Mouse (Mus musculus): ENCODE measurements around the gene Elovl4. TPM values are rescaled to one million over a fixed set of nuclear protein-coding genes. Genes with fewer than 3 reads are reported as not detected.
A peak's percentile ranks its signal among the peaks of the same experiment; 100 is the strongest.

Gene Elovl4
- polyA plus RNA-seq, 1 experiment from 2014 or later, result 49.1 TPM

DNA sequence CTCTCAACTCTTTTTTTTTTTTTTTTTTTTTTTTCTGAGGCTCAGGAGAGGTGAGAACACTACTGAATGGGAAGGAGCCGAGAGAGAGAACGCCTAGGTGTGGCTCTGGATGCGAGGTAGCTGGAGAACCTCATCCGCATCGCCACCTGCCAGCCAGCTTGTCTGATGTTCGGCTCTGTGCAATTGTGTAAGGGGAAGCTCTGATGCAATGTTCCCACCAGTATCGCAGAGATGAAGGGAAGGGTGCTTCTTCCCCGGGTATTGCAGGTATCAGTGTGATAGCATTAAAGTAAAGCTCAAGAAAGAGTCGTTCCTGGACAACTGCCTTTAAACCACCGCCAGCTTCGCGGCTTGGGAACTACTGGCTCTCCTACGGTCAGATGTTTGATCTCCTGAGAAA, 1.7 kb downstream of the Elovl4 start:
- no peak overlapping the region for H3K27ac ChIP-seq
- H3K4me1 ChIP-seq, result peaks cover 41% of the 10 kb centered on the region
- WGBS, result 62% methylated on average over 13 of the region's 13 CpGs
- no peaks in the 10 kb centered on the region for H3K36me3 ChIP-seq (ENCODE audit: poor library complexity, severe bottlenecking)
- H3K27me3 ChIP-seq, result no peaks in the 10 kb centered on the region
- H3K4me2 ChIP-seq, result peak overlapping the region; percentile 80
- no peak for ATAC-seq
- peak overlapping the region; percentile 21; the same call in 1 of the 2 replicates for H3K9ac ChIP-seq
- peak overlapping the region; percentile 82 for H3K4me3 ChIP-seq
- no peaks in the 10 kb centered on the region for H3K9me3 ChIP-seq (replicated peaks)

DNA sequence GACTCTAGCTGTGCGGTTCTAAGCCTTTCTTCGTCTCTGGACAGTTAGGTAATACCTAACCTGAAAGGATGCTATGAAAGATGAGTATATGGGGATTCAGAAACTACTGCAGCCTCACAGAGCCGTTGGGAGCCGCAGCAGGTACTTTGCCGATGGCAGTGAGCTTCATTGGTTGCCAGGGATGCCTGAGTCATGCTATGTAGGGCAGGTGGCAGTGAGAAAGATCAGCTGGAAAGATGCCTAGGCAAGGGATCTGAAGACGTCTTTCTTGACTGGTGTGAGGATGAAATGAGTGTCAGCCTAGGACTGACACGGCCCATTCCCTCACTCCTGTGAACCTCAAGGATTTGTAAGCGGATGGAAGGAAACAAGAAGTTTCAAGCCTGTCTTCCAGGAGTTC, 8.2 kb downstream of the Elovl4 start:
- Histone ChIP-seq H3K27me3 (no peaks in the 10 kb centered on the region), H3K27ac (no peak overlapping the region), H3K4me3 (no peak overlapping the region), H3K9me3 (replicated peaks) (no peaks in the 10 kb centered on the region), H3K4me2 (no peak overlapping the region), H3K9ac (no peak overlapping the region), H3K36me3 (ENCODE audit: poor library complexity, severe bottlenecking) (no peaks in the 10 kb centered on the region), H3K4me1 (peaks cover 10% of the 10 kb centered on the region)
- ATAC-seq, result no peak
- WGBS, result 85% methylated on average over 8 of the region's 8 CpGs

- no peaks in the 10 kb centered on the region; the same call in 1 of the 2 replicates for H3K4me1 ChIP-seq
- no peak overlapping the region for H3K4me2 ChIP-seq
- H3K27me3 ChIP-seq, result no peaks in the 10 kb centered on the region
- H3K36me3 ChIP-seq (ENCODE audit: poor library complexity, severe bottlenecking), result no peaks in the 10 kb centered on the region
- no peak overlapping the region for H3K9ac ChIP-seq
- ATAC-seq, result no peak
- no peaks in the 10 kb centered on the region for H3K9me3 ChIP-seq (replicated peaks)
- H3K4me3 ChIP-seq, result no peak overlapping the region
- 91% methylated on average over 7 of the region's 7 CpGs for WGBS
- no peak overlapping the region for H3K27ac ChIP-seq
Measured at GRCm38 (mm10) chr9:83796875-83797274, 9.2 kb downstream of the Elovl4 start.

DNA sequence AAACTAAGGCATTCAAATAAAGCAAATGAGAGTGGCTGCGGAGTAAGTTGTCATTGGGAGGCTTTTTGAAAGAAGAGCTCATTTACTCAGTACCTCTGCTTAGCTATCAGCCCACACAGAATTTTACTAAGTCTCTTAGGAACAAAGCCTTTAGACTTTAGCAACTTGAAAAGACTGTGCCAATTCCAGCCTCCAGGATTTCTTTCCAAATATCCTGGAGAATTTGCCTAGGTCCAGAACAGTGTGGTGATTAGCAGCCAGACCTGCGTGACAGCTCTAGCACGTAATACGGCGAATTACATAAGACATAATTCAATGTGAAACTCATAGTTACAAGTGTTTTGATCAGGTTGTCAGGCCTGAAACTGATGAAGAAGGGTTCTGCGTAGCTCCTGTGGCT, 16.8 kb downstream of the Elovl4 start:
- Histone ChIP-seq H3K27me3 (no peaks in the 10 kb centered on the region), H3K36me3 (ENCODE audit: poor library complexity, severe bottlenecking) (peaks cover 23% of the 10 kb centered on the region), H3K27ac (no peak overlapping the region), H3K4me2 (no peak overlapping the region), H3K4me3 (no peak overlapping the region), H3K9me3 (replicated peaks) (no peaks in the 10 kb centered on the region), H3K4me1 (no peaks in the 10 kb centered on the region; the same call in 1 of the 2 replicates), H3K9ac (no peak overlapping the region)
- 91% methylated on average over 6 of the region's 6 CpGs for WGBS
- ATAC-seq, result no peak

- H3K4me1 ChIP-seq, result no peaks in the 10 kb centered on the region
- no peak for ATAC-seq
- H3K9ac ChIP-seq, result no peak overlapping the region
- H3K9me3 ChIP-seq (replicated peaks), result no peaks in the 10 kb centered on the region
- H3K27ac ChIP-seq, result no peak overlapping the region
- no peaks in the 10 kb centered on the region for H3K27me3 ChIP-seq
- H3K36me3 ChIP-seq (ENCODE audit: poor library complexity, severe bottlenecking), result peaks cover 46% of the 10 kb centered on the region
- no peak overlapping the region for H3K4me2 ChIP-seq
- H3K4me3 ChIP-seq, result no peak overlapping the region
- 78% methylated on average over 1 of the region's 1 CpGs for WGBS
Measured at GRCm38 (mm10) chr9:83785501-83785900, 20.6 kb downstream of the Elovl4 start.

GRCm38 (mm10) chr9:83778317-83778960, 27.6 kb downstream of the Elovl4 start:
- H3K36me3 ChIP-seq (ENCODE audit: poor library complexity, severe bottlenecking), result peaks cover 28% of the 10 kb centered on the region
- H3K27me3 ChIP-seq, result no peaks in the 10 kb centered on the region
- no peak overlapping the region for H3K4me3 ChIP-seq
- WGBS, result 90% methylated on average over 9 of the region's 9 CpGs
- no peak overlapping the region for H3K27ac ChIP-seq
- no peaks in the 10 kb centered on the region for H3K4me1 ChIP-seq
- ATAC-seq, result no peak
- no peak overlapping the region for H3K9ac ChIP-seq
- no peaks in the 10 kb centered on the region for H3K9me3 ChIP-seq (replicated peaks)
- no peak overlapping the region for H3K4me2 ChIP-seq

GRCm38 (mm10) chr9:83761318-83761717, 44.8 kb downstream of the Elovl4 start:
- Histone ChIP-seq H3K4me1 (no peaks in the 10 kb centered on the region), H3K27ac (no peak overlapping the region), H3K27me3 (no peaks in the 10 kb centered on the region), H3K36me3 (ENCODE audit: poor library complexity, severe bottlenecking) (no peaks in the 10 kb centered on the region), H3K9ac (no peak overlapping the region), H3K9me3 (replicated peaks) (no peaks in the 10 kb centered on the region), H3K4me2 (no peak overlapping the region), H3K4me3 (no peak overlapping the region)
- no peak for ATAC-seq
- 78% methylated on average over 4 of the region's 4 CpGs for WGBS

- no peak overlapping the region for H3K27ac ChIP-seq
- no peak for ATAC-seq
- H3K27me3 ChIP-seq, result no peaks in the 10 kb centered on the region
- no peak overlapping the region for H3K4me2 ChIP-seq
- no peak overlapping the region for H3K4me3 ChIP-seq
- no peaks in the 10 kb centered on the region for H3K36me3 ChIP-seq (ENCODE audit: poor library complexity, severe bottlenecking)
- no peak overlapping the region for H3K9ac ChIP-seq
- 81% methylated on average over 2 of the region's 2 CpGs for WGBS
- H3K9me3 ChIP-seq (replicated peaks), result no peaks in the 10 kb centered on the region
- 0 out of 2 replicates have a peak, but pooled peaks cover 4% of the 10 kb centered on the region for H3K4me1 ChIP-seq
Measured at GRCm38 (mm10) chr9:83731877-83732276, 74.2 kb downstream of the Elovl4 start.

DNA sequence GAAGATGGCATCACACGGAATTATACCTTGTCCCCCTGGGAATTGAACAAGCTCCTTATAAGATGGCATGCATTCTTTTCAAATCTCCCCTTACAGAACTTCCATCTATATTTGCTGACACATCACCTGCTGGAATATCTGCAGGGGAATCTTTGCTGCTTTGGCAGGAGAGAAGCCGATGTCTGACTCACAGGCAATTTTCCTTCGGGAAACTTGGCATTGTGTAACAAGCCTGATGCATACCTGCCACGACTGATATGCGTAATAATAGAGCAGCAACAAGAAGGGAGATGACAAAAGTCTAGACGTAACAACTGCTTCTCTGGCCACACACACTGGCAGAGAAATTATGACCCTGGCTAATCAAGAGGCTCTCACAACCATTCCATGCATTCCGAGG, 75.2 kb downstream of the Elovl4 start:
- H3K4me3 ChIP-seq, result no peak overlapping the region
- H3K27me3 ChIP-seq, result no peaks in the 10 kb centered on the region
- H3K4me1 ChIP-seq, result peaks cover 5% of the 10 kb centered on the region; the same call in 1 of the 2 replicates
- H3K9ac ChIP-seq, result no peak overlapping the region
- no peaks in the 10 kb centered on the region for H3K36me3 ChIP-seq (ENCODE audit: poor library complexity, severe bottlenecking)
- no peak for ATAC-seq
- H3K27ac ChIP-seq, result no peak overlapping the region
- no peaks in the 10 kb centered on the region for H3K9me3 ChIP-seq (replicated peaks)
- WGBS, result 80% methylated on average over 7 of the region's 7 CpGs
- no peak overlapping the region for H3K4me2 ChIP-seq

Other genes with a start within 250 kb of the Elovl4 start
- 33.8 and 35.8 TPM in 2 replicates for gene Ttk, start 28.4 kb upstream of the Elovl4 start, polyA plus RNA-seq (2015; fragmentation: Nextera tagmentation; extraction: Ambion mirVana)
- 40.1 and 47.5 TPM in 2 replicates for gene Bckdhb, start 118.9 kb upstream of the Elovl4 start, polyA plus RNA-seq (2015; fragmentation: Nextera tagmentation; extraction: Ambion mirVana)